Mouse (Mus musculus): Measurements from ENCODE around the gene Tmem200c. TPM values are rescaled to one million over a fixed set of nuclear protein-coding genes. Genes with fewer than 3 reads are reported as not detected.

The Tmem200c gene
- polyA plus RNA-seq (2016; fragmentation: Nextera tagmentation; extraction: Ambion mirVana) = 0.45 and 0.48 TPM in 2 replicates

- no peaks in the 10 kb centered on the region for H3K36me3 ChIP-seq
- H3K4me1 ChIP-seq = no peaks in the 10 kb centered on the region
- no peak within 1 kb of the TSS for H3K27ac ChIP-seq
- no peaks in the 10 kb centered on the region for H3K27me3 ChIP-seq (ENCODE audit: low read depth, poor library complexity, severe bottlenecking)
- no peaks in the 10 kb centered on the region for H3K9me3 ChIP-seq (replicated peaks)
- 85% methylated on average over 6 of the region's 6 CpGs for WGBS
- no peak for DNase-seq (ENCODE audit: low spot score)
- no peak within 1 kb of the TSS for H3K4me3 ChIP-seq
Observed at GRCm38 (mm10) chr17:68826323-68826722, at the start of gene Tmem200c. Gene Tmem200c, plus strand, starts transcription at chr17:68826623.

GRCm38 (mm10) chr17:68793741-68794140 is 32.7 kb upstream of the Tmem200c start:
- H3K4me3 ChIP-seq = no peak overlapping the region
- no peaks in the 10 kb centered on the region for H3K27me3 ChIP-seq (ENCODE audit: low read depth, poor library complexity, severe bottlenecking)
- H3K9me3 ChIP-seq (replicated peaks) = no peaks in the 10 kb centered on the region
- H3K4me1 ChIP-seq = no peaks in the 10 kb centered on the region
- DNase-seq (ENCODE audit: low spot score) = no peak
- no peaks in the 10 kb centered on the region for H3K36me3 ChIP-seq
- H3K27ac ChIP-seq = no peak overlapping the region
- 95% methylated on average over 4 of the region's 4 CpGs for WGBS

GRCm38 (mm10) chr17:68836655-68837012 is 10.2 kb downstream of the Tmem200c start:
- WGBS = under 1% methylated on average over 13 of the region's 15 CpGs
- Histone ChIP-seq H3K27ac (peak overlapping the region; percentile 77), H3K4me3 (peak overlapping the region; percentile 64), H3K27me3 (ENCODE audit: low read depth, poor library complexity, severe bottlenecking) (peaks cover 77% of the 10 kb centered on the region), H3K9me3 (replicated peaks) (no peaks in the 10 kb centered on the region), H3K36me3 (no peaks in the 10 kb centered on the region), H3K4me1 (peaks cover 34% of the 10 kb centered on the region)
- DNase-seq (ENCODE audit: low spot score) = no peak

GRCm38 (mm10) chr17:68837013-68837858 is 10.8 kb downstream of the Tmem200c start:
- peak; percentile 72 for DNase-seq (ENCODE audit: low spot score)
- Histone ChIP-seq H3K36me3 (no peaks in the 10 kb centered on the region), H3K27me3 (ENCODE audit: low read depth, poor library complexity, severe bottlenecking) (peaks cover 83% of the 10 kb centered on the region), H3K9me3 (replicated peaks) (no peaks in the 10 kb centered on the region), H3K4me1 (peaks cover 38% of the 10 kb centered on the region), H3K4me3 (peak overlapping the region; percentile 64), H3K27ac (peak overlapping the region; percentile 77)
- WGBS = under 1% methylated on average over 72 of the region's 72 CpGs

GRCm38 (mm10) chr17:68837859-68838194 is 11.4 kb downstream of the Tmem200c start:
- peak overlapping the region; percentile 64 for H3K4me3 ChIP-seq
- H3K4me1 ChIP-seq = peaks cover 38% of the 10 kb centered on the region
- H3K27me3 ChIP-seq (ENCODE audit: low read depth, poor library complexity, severe bottlenecking) = peaks cover 89% of the 10 kb centered on the region
- H3K36me3 ChIP-seq = no peaks in the 10 kb centered on the region
- WGBS = 8% methylated on average over 4 of the region's 4 CpGs
- peak overlapping the region; percentile 77; the same call in 1 of the 2 replicates for H3K27ac ChIP-seq
- DNase-seq (ENCODE audit: low spot score) = no peak
- no peaks in the 10 kb centered on the region for H3K9me3 ChIP-seq (replicated peaks)

GRCm38 (mm10) chr17:68839888-68840571 is 13.6 kb downstream of the Tmem200c start:
- H3K36me3 ChIP-seq = no peaks in the 10 kb centered on the region
- 12% methylated on average over 17 of the region's 17 CpGs for WGBS
- H3K9me3 ChIP-seq (replicated peaks) = no peaks in the 10 kb centered on the region
- H3K4me3 ChIP-seq = peak overlapping the region; percentile 60; the same call in 1 of the 2 replicates
- H3K4me1 ChIP-seq = peaks cover 38% of the 10 kb centered on the region
- H3K27ac ChIP-seq = no peak overlapping the region
- peaks cover 89% of the 10 kb centered on the region for H3K27me3 ChIP-seq (ENCODE audit: low read depth, poor library complexity, severe bottlenecking)
- peak; percentile 40 for DNase-seq (ENCODE audit: low spot score)

GRCm38 (mm10) chr17:68840572-68840939 is 14.1 kb downstream of the Tmem200c start:
- Histone ChIP-seq H3K36me3 (no peaks in the 10 kb centered on the region), H3K4me1 (peaks cover 38% of the 10 kb centered on the region), H3K27me3 (ENCODE audit: low read depth, poor library complexity, severe bottlenecking) (peaks cover 84% of the 10 kb centered on the region), H3K27ac (no peak overlapping the region), H3K4me3 (peak overlapping the region; percentile 60), H3K9me3 (replicated peaks) (no peaks in the 10 kb centered on the region)
- 23% methylated on average over 10 of the region's 10 CpGs for WGBS
- DNase-seq (ENCODE audit: low spot score) = no peak

- Histone ChIP-seq H3K27me3 (ENCODE audit: low read depth, poor library complexity, severe bottlenecking) (peaks cover 77% of the 10 kb centered on the region), H3K36me3 (no peaks in the 10 kb centered on the region), H3K4me1 (peaks cover 37% of the 10 kb centered on the region), H3K4me3 (peak overlapping the region; percentile 60), H3K27ac (peak overlapping the region; percentile 69), H3K9me3 (replicated peaks) (no peaks in the 10 kb centered on the region)
- DNase-seq (ENCODE audit: low spot score) = peak; percentile 85
- under 1% methylated on average over 72 of the region's 75 CpGs for WGBS
Observed at GRCm38 (mm10) chr17:68841097-68841891, 14.9 kb downstream of the Tmem200c start.

- H3K27me3 ChIP-seq (ENCODE audit: low read depth, poor library complexity, severe bottlenecking) = peaks cover 71% of the 10 kb centered on the region
Observed at GRCm38 (mm10) chr17:68841892-68842252, 15.4 kb downstream of the Tmem200c start.

GRCm38 (mm10) chr17:68845931-68846330 is 19.5 kb downstream of the Tmem200c start:
- peaks cover 30% of the 10 kb centered on the region for H3K27me3 ChIP-seq (ENCODE audit: low read depth, poor library complexity, severe bottlenecking)
- H3K27ac ChIP-seq = no peak overlapping the region
- no peak overlapping the region for H3K4me3 ChIP-seq
- H3K36me3 ChIP-seq = no peaks in the 10 kb centered on the region
- 88% methylated on average over 5 of the region's 5 CpGs for WGBS
- peaks cover 11% of the 10 kb centered on the region for H3K4me1 ChIP-seq
- DNase-seq (ENCODE audit: low spot score) = no peak
- no peaks in the 10 kb centered on the region for H3K9me3 ChIP-seq (replicated peaks)

More at GRCm38 (mm10) chr17:68841892-68842252, 15.4 kb downstream of the Tmem200c start:
- H3K9me3 ChIP-seq (replicated peaks) = no peaks in the 10 kb centered on the region
- no peak for DNase-seq (ENCODE audit: low spot score)
- peaks cover 31% of the 10 kb centered on the region for H3K4me1 ChIP-seq
- H3K36me3 ChIP-seq = no peaks in the 10 kb centered on the region
- H3K27ac ChIP-seq = peak overlapping the region; percentile 69
- 3% methylated on average over 21 of the region's 22 CpGs for WGBS
- peak overlapping the region; percentile 60 for H3K4me3 ChIP-seq

GRCm38 (mm10) chr17:68848739-68849138 is 22.3 kb downstream of the Tmem200c start:
- no peaks in the 10 kb centered on the region for H3K36me3 ChIP-seq
- 81% methylated on average over 6 of the region's 6 CpGs for WGBS
- H3K27me3 ChIP-seq (ENCODE audit: low read depth, poor library complexity, severe bottlenecking) = peaks cover 2% of the 10 kb centered on the region; the same call in 1 of the 2 replicates
- no peak overlapping the region for H3K27ac ChIP-seq
- H3K4me3 ChIP-seq = no peak overlapping the region
- H3K4me1 ChIP-seq = no peaks in the 10 kb centered on the region
- no peak for DNase-seq (ENCODE audit: low spot score)
- no peaks in the 10 kb centered on the region for H3K9me3 ChIP-seq (replicated peaks)

GRCm38 (mm10) chr17:68852171-68852966 is 25.9 kb downstream of the Tmem200c start:
- Histone ChIP-seq H3K4me3 (no peak overlapping the region), H3K9me3 (replicated peaks) (no peaks in the 10 kb centered on the region), H3K27ac (no peak overlapping the region), H3K27me3 (ENCODE audit: low read depth, poor library complexity, severe bottlenecking) (no peaks in the 10 kb centered on the region), H3K4me1 (no peaks in the 10 kb centered on the region), H3K36me3 (no peaks in the 10 kb centered on the region)
- no peak for DNase-seq (ENCODE audit: low spot score)
- WGBS = 82% methylated on average over 7 of the region's 7 CpGs

Measured in limb, embryonic 10.5 days (tissue).